In genomic region chr9:41586966-41587570, GRCm38 (mm10) we compare ENCODE assay signal across 10 mouse cellular contexts.
DNase-seq lines count a peak whose midpoint lies in the region; ATAC-seq and TF ChIP-seq lines count a peak whose summit lies in the region.
"Had no signal": no experiment of that assay in that cellular context is flagged by ENCODE, and none has a peak within 500 bp of the region (broad histone marks: within the 10 kb centered on the region; RNA-seq: fewer than 3 reads in every experiment).

No protein-coding gene starts in this region.

- H3K27me3 ChIP-seq in kidney, adult 2 months (replicated peaks; ENCODE audit: control insufficient read depth, insufficient read depth, low read length) = no peaks in the 10 kb centered on the region
- H3K27me3 ChIP-seq in forebrain, embryonic 10.5 days (ENCODE audit: poor library complexity, severe bottlenecking) = no peaks in the 10 kb centered on the region
- H3K27me3 ChIP-seq in neural tube, embryonic 15.5 days (replicated peaks) = no peaks in the 10 kb centered on the region

- no peak overlapping the region for H3K4me3 ChIP-seq in kidney, adult 2 months (ENCODE audit: insufficient read depth, low read depth, low read length)
- H3K4me3 ChIP-seq in forebrain, embryonic 10.5 days = no peak overlapping the region
- peak overlapping the region; percentile 40 for H3K4me3 ChIP-seq in neural tube, embryonic 15.5 days (replicated peaks)

- H3K36me3 ChIP-seq in kidney, adult 2 months (ENCODE audit: control insufficient read depth, insufficient read depth, low read length) = no peaks in the 10 kb centered on the region
- H3K36me3 ChIP-seq in forebrain, embryonic 10.5 days (replicated peaks) = peaks cover 66% of the 10 kb centered on the region
- H3K36me3 ChIP-seq in neural tube, embryonic 15.5 days = peaks cover 21% of the 10 kb centered on the region

- no peaks in the 10 kb centered on the region for H3K9me3 ChIP-seq in forebrain, embryonic 10.5 days
- H3K9me3 ChIP-seq in neural tube, embryonic 15.5 days (replicated peaks) = no peaks in the 10 kb centered on the region

- peak; percentile 60 for DNase-seq in kidney, adult 2 months
- DNase-seq in kidney, adult 18-20 months = no peak
- no peak for DNase-seq in forebrain, embryonic 10.5 days (ENCODE audit: extremely low spot score, low spot score)
- DNase-seq in kidney, postnatal 25 days = peak; percentile 13 to 41
- DNase-seq in spleen, adult 18-20 months = no peak
- DNase-seq in thymus, postnatal 14 days = no peak
- DNase-seq in thymus, adult 18-20 months = no peak
- DNase-seq: cerebellum, adult 11-12 months; lung, postnatal 10 days had no signal

- peaks cover 5% of the 10 kb centered on the region; the same call in 1 of the 2 replicates for H3K4me1 ChIP-seq in kidney, adult 2 months (ENCODE audit: control insufficient read depth, insufficient read depth, low read length)
- peaks cover 80% of the 10 kb centered on the region for H3K4me1 ChIP-seq in forebrain, embryonic 10.5 days
- peaks cover 51% of the 10 kb centered on the region for H3K4me1 ChIP-seq in neural tube, embryonic 15.5 days

- no peak overlapping the region for H3K27ac ChIP-seq in kidney, adult 2 months (ENCODE audit: insufficient read depth, low read depth, low read length)
- 0 out of 2 replicates have a peak overlapping the region, but pooled peaks have one; percentile 89 for H3K27ac ChIP-seq in forebrain, embryonic 10.5 days
- H3K27ac ChIP-seq in neural tube, embryonic 15.5 days (replicated peaks) = peak overlapping the region; percentile 91

- peak overlapping the region; percentile 67 for H3K9ac ChIP-seq in neural tube, embryonic 15.5 days (replicated peaks)

- TF ChIP-seq CTCF in kidney, adult 2 months (conservative IDR thresholded peaks at IDR 0.05; ENCODE audit: insufficient read depth, insufficient read length, low read depth, low read length) = no peak

- peak overlapping the region; percentile 61 for H3K4me2 ChIP-seq in neural tube, embryonic 15.5 days

- WGBS in kidney, adult 2 months = 80% methylated on average over 4 of the region's 4 CpGs
- 90% methylated on average over 4 of the region's 4 CpGs for WGBS in forebrain, embryonic 10.5 days
- 31% methylated on average over 4 of the region's 4 CpGs for WGBS in neural tube, embryonic 15.5 days

- TF ChIP-seq POLR2A in kidney, adult 2 months (IDR thresholded peaks at IDR 0.05; ENCODE audit: low read depth, low read length) = no peak

- no peak for ATAC-seq in neural tube, embryonic 15.5 days (ENCODE audit: low FRiP score)

Comparison
In these comparisons a context has a peak if more than half of its experiments do, and no peak if none do; other contexts are left out.
1. DNase-seq: peak in kidney, adult 2 months (single experiment) and kidney, postnatal 25 days (2 of 2); none in kidney, adult 18-20 months (single experiment), forebrain, embryonic 10.5 days (single experiment), spleen, adult 18-20 months (0 of 2), thymus, postnatal 14 days (single experiment) and thymus, adult 18-20 months (0 of 2).